11 mouse cellular contexts compared by ENCODE assay signal in genomic region chr1:152992271-152993134, GRCm38 (mm10). TPM values are rescaled to one million over a fixed set of nuclear protein-coding genes. Genes with fewer than 3 reads are reported as not detected.
A peak's percentile ranks its signal among the peaks of the same experiment; 100 is the strongest.
DNase-seq lines count a peak whose midpoint lies in the region; ATAC-seq and TF ChIP-seq lines count a peak whose summit lies in the region.
"Had no signal": no experiment of that assay in that cellular context is flagged by ENCODE, and none has a peak within 500 bp of the region (broad histone marks: within the 10 kb centered on the region; RNA-seq: fewer than 3 reads in every experiment).

No protein-coding gene starts in this region.

- no peak for TF ChIP-seq CTCF in gastrocnemius, adult 2 months (IDR thresholded peaks at IDR 0.05)
- TF ChIP-seq CTCF in lung, embryonic 14.5 days (IDR thresholded peaks at IDR 0.05; ENCODE audit: low read depth): no peak

- no peaks in the 10 kb centered on the region for H3K36me3 ChIP-seq in neural tube, embryonic 13.5 days
- no peaks in the 10 kb centered on the region for H3K36me3 ChIP-seq in lung, embryonic 14.5 days (ENCODE audit: insufficient read depth)
- no peaks in the 10 kb centered on the region for H3K36me3 ChIP-seq in intestine, embryonic 15.5 days
- H3K36me3 ChIP-seq: heart, embryonic 15.5 days; kidney, embryonic 15.5 days had no signal

- WGBS in neural tube, embryonic 13.5 days: 66% methylated on average over 6 of the region's 6 CpGs
- 42% methylated on average over 6 of the region's 6 CpGs for whole genome bisulfite sequencing in lung, embryonic 14.5 days
- 48% methylated on average over 6 of the region's 6 CpGs for WGBS in intestine, embryonic 15.5 days

- peak; percentile 66 for DNase-seq in gastrocnemius, adult 2 months
- no peak for DNase-seq in gastrocnemius, postnatal 36 days
- DNase-seq in neural tube, embryonic 10.5 days (ENCODE audit: extremely low spot score, low spot score): no peak
- DNase-seq in lung, embryonic 14.5 days: peak; percentile 55
- DNase-seq in spleen, adult 12 weeks (ENCODE audit: low spot score): no peak
- no peak for DNase-seq in ovary, postnatal 14 days (ENCODE audit: low spot score)

- no peak overlapping the region for H3K4me2 ChIP-seq in neural tube, embryonic 13.5 days
- no peak overlapping the region for H3K4me2 ChIP-seq in lung, embryonic 14.5 days
- no peak overlapping the region for H3K4me2 ChIP-seq in intestine, embryonic 15.5 days (replicated peaks)
- H3K4me2 ChIP-seq: heart, embryonic 15.5 days; kidney, embryonic 15.5 days had no signal

- peak overlapping the region; percentile 85 for H3K27ac ChIP-seq in gastrocnemius, adult 2 months
- peak overlapping the region; percentile 6; the same call in 1 of the 2 replicates for H3K27ac ChIP-seq in neural tube, embryonic 13.5 days (replicated peaks)
- H3K27ac ChIP-seq in lung, embryonic 14.5 days (ENCODE audit: low read depth): peak overlapping the region; percentile 21; the same call in 1 of the 2 replicates
- H3K27ac ChIP-seq in intestine, embryonic 15.5 days: no peak overlapping the region
- H3K27ac ChIP-seq: heart, embryonic 15.5 days; kidney, embryonic 15.5 days; macrophage had no signal

- H3K9ac ChIP-seq in neural tube, embryonic 13.5 days: no peak overlapping the region
- no peak overlapping the region for H3K9ac ChIP-seq in lung, embryonic 14.5 days
- H3K9ac ChIP-seq in intestine, embryonic 15.5 days: no peak overlapping the region
- H3K9ac ChIP-seq: heart, embryonic 15.5 days; kidney, embryonic 15.5 days had no signal

- intact Hi-C loops in gastrocnemius, adult 2 months (cut with DNase I): no loop called here
- intact Hi-C loops in gastrocnemius, postnatal 36 days (cut with DNase I): no loop called here

- no peaks in the 10 kb centered on the region for H3K27me3 ChIP-seq in neural tube, embryonic 13.5 days
- H3K27me3 ChIP-seq in lung, embryonic 14.5 days (ENCODE audit: insufficient read depth, low read length): no peaks in the 10 kb centered on the region
- H3K27me3 ChIP-seq in intestine, embryonic 15.5 days (replicated peaks): no peaks in the 10 kb centered on the region
- H3K27me3 ChIP-seq: heart, embryonic 15.5 days; kidney, embryonic 15.5 days had no signal

- no peak overlapping the region for H3K4me3 ChIP-seq in gastrocnemius, adult 2 months
- H3K4me3 ChIP-seq in neural tube, embryonic 13.5 days: no peak overlapping the region
- H3K4me3 ChIP-seq in lung, embryonic 14.5 days (ENCODE audit: low read depth, low read length): no peak overlapping the region
- H3K4me3 ChIP-seq in intestine, embryonic 15.5 days (replicated peaks): no peak overlapping the region
- H3K4me3 ChIP-seq: heart, embryonic 15.5 days; kidney, embryonic 15.5 days had no signal

- no peaks in the 10 kb centered on the region for H3K9me3 ChIP-seq in neural tube, embryonic 13.5 days
- no peaks in the 10 kb centered on the region for H3K9me3 ChIP-seq in lung, embryonic 14.5 days (ENCODE audit: low read depth, low read length)
- H3K9me3 ChIP-seq in intestine, embryonic 15.5 days: no peaks in the 10 kb centered on the region
- H3K9me3 ChIP-seq: heart, embryonic 15.5 days; kidney, embryonic 15.5 days had no signal

- ATAC-seq in neural tube, embryonic 13.5 days (ENCODE audit: low read depth): no peak
- peak; percentile 47 for ATAC-seq in lung, embryonic 14.5 days (ENCODE audit: insufficient read depth)
- no peak for ATAC-seq in intestine, embryonic 15.5 days

- H3K4me1 ChIP-seq in neural tube, embryonic 13.5 days (replicated peaks): peaks cover 19% of the 10 kb centered on the region
- H3K4me1 ChIP-seq in lung, embryonic 14.5 days (ENCODE audit: insufficient read depth): no peaks in the 10 kb centered on the region
- H3K4me1 ChIP-seq in intestine, embryonic 15.5 days (replicated peaks): no peaks in the 10 kb centered on the region
- H3K4me1 ChIP-seq: heart, embryonic 15.5 days; kidney, embryonic 15.5 days had no signal

RNA-seq across cellular contexts. Expression of gene Nmnat2, which starts 37.7 kb away (rescaled TPM):
- under 1 TPM; 0.28 TPM for total RNA-seq in gastrocnemius, adult 2 months (2021)
- under 1 TPM; 0.38 to 0.42 TPM for total RNA-seq in gastrocnemius, postnatal 36 days (2021)
- polyA plus RNA-seq in neural tube, embryonic 13.5 days (2015; fragmentation: Nextera tagmentation; extraction: Ambion mirVana): 76.4 and 87.9 TPM in 2 replicates
- 3.6 and 4.1 TPM in 2 replicates for polyA plus RNA-seq in lung, embryonic 14.5 days (2014; fragmentation: Nextera tagmentation; extraction: Ambion mirVana)
- 1.8 and 2.2 TPM in 2 replicates for polyA plus RNA-seq in intestine, embryonic 15.5 days (2015; fragmentation: Nextera tagmentation; extraction: Ambion mirVana)
- polyA plus RNA-seq: macrophage had no signal

Comparison
In these comparisons a context has a peak if more than half of its experiments do, and no peak if none do; other contexts are left out.
1. DNase-seq: peak in gastrocnemius, adult 2 months (single experiment) and lung, embryonic 14.5 days (single experiment); none in gastrocnemius, postnatal 36 days (0 of 2), neural tube, embryonic 10.5 days (single experiment), spleen, adult 12 weeks (single experiment) and ovary, postnatal 14 days (single experiment).
2. RNA of gene Nmnat2, which starts 37.7 kb away (polyA plus RNA-seq): 76.4 to 87.9 TPM in neural tube, embryonic 13.5 days; 3.6 to 4.1 TPM in lung, embryonic 14.5 days and 1.8 to 2.2 TPM in intestine, embryonic 15.5 days; every median in the first group is over 10 times any median in the second.